Mouse (Mus musculus): ENCODE data around the gene Wbp1l. TPM values are rescaled to one million over a fixed set of nuclear protein-coding genes. Genes with fewer than 3 reads are reported as not detected.

Wbp1l gene
- polyA plus RNA-seq, 1 experiment from 2014 or later = 30.1 TPM

DNA sequence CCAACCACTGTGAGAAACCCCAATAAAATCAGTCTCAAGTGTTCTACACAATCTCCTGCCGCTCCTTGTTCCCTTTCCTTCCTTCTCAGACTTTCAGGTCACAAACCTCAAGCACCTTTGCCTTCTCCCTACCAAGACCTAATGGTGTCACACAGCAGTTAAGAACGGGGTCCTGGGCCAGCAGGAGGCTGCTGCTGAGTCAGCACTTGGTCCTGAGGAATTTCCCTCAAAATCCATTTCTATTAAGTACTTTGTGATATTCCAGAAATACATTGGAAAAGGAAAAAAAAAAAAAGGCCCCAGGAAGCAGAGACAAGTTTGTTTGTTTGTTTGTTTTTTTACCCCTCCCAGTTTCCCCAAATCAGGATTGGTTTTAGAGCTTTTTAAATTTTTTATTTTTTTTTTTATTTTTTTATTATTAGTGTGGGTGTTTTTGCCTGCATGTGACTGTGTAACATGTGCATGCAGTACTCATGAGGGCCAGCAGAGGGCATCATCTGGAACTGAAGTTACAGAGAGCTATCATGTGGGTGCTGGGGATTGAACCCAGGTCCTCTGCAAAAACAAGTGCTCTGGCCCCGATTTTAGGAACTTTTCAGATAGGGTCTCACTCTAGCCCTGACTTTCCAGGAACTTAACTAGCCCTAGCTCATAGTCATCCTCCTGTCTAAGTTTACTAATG lies 58.6 kb downstream of the Wbp1l start:
- ATAC-seq (replicated peaks; ENCODE audit: insufficient number of reproducible peaks, low FRiP score, low TSS enrichment, low read depth) (no peak), DNase-seq (ENCODE audit: low spot score) (no peak)
- Histone ChIP-seq H3K27me3 (ENCODE audit: control insufficient read depth, insufficient read depth, low read length) (no peaks in the 10 kb centered on the region), H3K27ac (replicated peaks; ENCODE audit: low read depth, low read length) (no peak overlapping the region), H3K4me1 (ENCODE audit: control insufficient read depth, insufficient read depth, low read length) (no peaks in the 10 kb centered on the region), H3K9me3 (replicated peaks; ENCODE audit: control insufficient read depth, low read length) (no peaks in the 10 kb centered on the region), H3K4me2 (ENCODE audit: low read depth, low read length) (no peak overlapping the region), H3K36me3 (replicated peaks; ENCODE audit: control insufficient read depth, insufficient read depth, low read depth, low read length) (peaks cover 21% of the 10 kb centered on the region), H3K4me3 (ENCODE audit: low read depth, low read length) (no peak overlapping the region), H3K9ac (replicated peaks; ENCODE audit: low read length) (no peak overlapping the region)
- WGBS = 89% methylated on average over 3 of the region's 3 CpGs

DNA sequence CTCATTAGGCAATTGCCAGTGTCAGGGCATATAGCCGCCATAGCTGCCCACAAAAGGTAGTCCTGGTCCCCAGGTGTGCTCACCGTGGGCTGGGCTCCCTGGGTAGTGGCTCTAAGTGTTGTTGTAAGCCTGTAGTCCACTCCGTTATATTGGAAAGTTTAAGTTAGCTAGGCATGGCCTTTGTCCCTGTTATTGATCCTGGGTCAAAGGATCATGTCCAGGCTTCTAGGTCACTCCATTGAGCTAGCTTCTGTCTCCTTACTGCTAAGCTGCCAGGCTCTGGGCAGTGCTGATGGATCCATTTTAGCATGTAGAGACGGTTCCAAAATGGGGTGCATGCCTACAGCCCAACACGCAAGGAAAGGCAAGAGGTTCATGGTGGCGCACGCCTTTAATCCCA lies 59.5 kb downstream of the Wbp1l start:
- DNase-seq (ENCODE audit: low spot score) (no peak), ATAC-seq (replicated peaks; ENCODE audit: insufficient number of reproducible peaks, low FRiP score, low TSS enrichment, low read depth) (no peak)
- Histone ChIP-seq H3K4me2 (ENCODE audit: low read depth, low read length) (no peak overlapping the region), H3K9me3 (replicated peaks; ENCODE audit: control insufficient read depth, low read length) (no peaks in the 10 kb centered on the region), H3K27me3 (ENCODE audit: control insufficient read depth, insufficient read depth, low read length) (no peaks in the 10 kb centered on the region), H3K9ac (replicated peaks; ENCODE audit: low read length) (no peak overlapping the region), H3K27ac (replicated peaks; ENCODE audit: low read depth, low read length) (no peak overlapping the region), H3K36me3 (replicated peaks; ENCODE audit: control insufficient read depth, insufficient read depth, low read depth, low read length) (peaks cover 21% of the 10 kb centered on the region), H3K4me1 (ENCODE audit: control insufficient read depth, insufficient read depth, low read length) (no peaks in the 10 kb centered on the region), H3K4me3 (ENCODE audit: low read depth, low read length) (no peak overlapping the region)
- 93% methylated on average over 7 of the region's 7 CpGs for whole genome bisulfite sequencing

DNA sequence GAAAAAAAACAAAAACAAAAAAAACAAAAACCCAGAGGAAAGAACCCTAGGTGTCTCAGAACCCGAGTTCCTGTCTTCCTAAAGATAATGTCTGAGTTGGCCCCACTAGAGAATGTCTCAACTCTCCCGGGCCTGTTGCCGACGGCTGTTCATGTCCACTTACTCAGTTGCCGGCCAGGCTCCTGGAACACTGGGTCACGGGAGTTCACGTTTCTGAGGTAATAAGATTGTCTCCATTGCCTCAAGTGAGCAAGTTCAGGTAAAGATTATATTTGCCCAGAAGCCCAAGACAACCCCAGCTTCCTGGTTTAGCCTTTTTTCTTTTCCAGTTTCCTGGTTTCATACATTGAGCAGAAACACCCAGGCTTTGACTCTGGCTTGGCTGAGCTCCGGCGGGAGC lies 60.0 kb downstream of the Wbp1l start:
- no peak overlapping the region for H3K9ac ChIP-seq (replicated peaks; ENCODE audit: low read length)
- peaks cover 17% of the 10 kb centered on the region for H3K36me3 ChIP-seq (replicated peaks; ENCODE audit: control insufficient read depth, insufficient read depth, low read depth, low read length)
- WGBS = 80% methylated on average over 9 of the region's 9 CpGs
- H3K4me2 ChIP-seq (ENCODE audit: low read depth, low read length) = no peak overlapping the region
- ATAC-seq (replicated peaks; ENCODE audit: insufficient number of reproducible peaks, low FRiP score, low TSS enrichment, low read depth) (no peak), DNase-seq (ENCODE audit: low spot score) (no peak)
- no peak overlapping the region for H3K4me3 ChIP-seq (ENCODE audit: low read depth, low read length)
- no peaks in the 10 kb centered on the region for H3K27me3 ChIP-seq (ENCODE audit: control insufficient read depth, insufficient read depth, low read length)
- no peaks in the 10 kb centered on the region for H3K4me1 ChIP-seq (ENCODE audit: control insufficient read depth, insufficient read depth, low read length)
- H3K27ac ChIP-seq (replicated peaks; ENCODE audit: low read depth, low read length) = no peak overlapping the region
- no peaks in the 10 kb centered on the region for H3K9me3 ChIP-seq (replicated peaks; ENCODE audit: control insufficient read depth, low read length)

DNA sequence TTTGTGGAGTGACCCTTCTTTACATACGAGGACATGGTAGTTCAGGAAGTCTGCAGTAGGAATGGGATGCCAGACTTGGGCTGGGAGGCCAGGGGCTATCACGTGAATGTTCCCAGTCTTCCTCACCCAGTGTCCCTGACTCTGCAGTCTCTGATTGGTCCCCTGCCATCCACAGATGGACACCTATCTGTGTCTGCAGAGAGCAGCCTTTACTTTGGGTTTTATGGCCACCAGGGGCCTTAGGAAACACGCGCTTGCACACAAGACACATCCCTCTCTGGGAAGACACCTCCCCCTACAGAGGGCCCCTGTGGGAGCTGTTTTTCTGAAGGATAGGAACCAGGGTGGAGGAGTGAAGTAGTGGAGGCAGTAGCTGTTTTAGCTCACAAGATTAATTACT lies 62.6 kb downstream of the Wbp1l start:
- Histone ChIP-seq H3K4me1 (ENCODE audit: control insufficient read depth, insufficient read depth, low read length) (no peaks in the 10 kb centered on the region), H3K9me3 (replicated peaks; ENCODE audit: control insufficient read depth, low read length) (no peaks in the 10 kb centered on the region)
- 72% methylated on average over 4 of the region's 4 CpGs for WGBS

GRCm38 (mm10) chr19:46662214-46662613 lies 63.3 kb downstream of the Wbp1l start:
- H3K4me1 ChIP-seq (ENCODE audit: control insufficient read depth, insufficient read depth, low read length) = no peaks in the 10 kb centered on the region
- H3K9ac ChIP-seq (replicated peaks; ENCODE audit: low read length) = no peak overlapping the region
- WGBS = 79% methylated on average over 8 of the region's 8 CpGs
- H3K4me3 ChIP-seq (ENCODE audit: low read depth, low read length) = no peak overlapping the region
- no peaks in the 10 kb centered on the region for H3K27me3 ChIP-seq (ENCODE audit: control insufficient read depth, insufficient read depth, low read length)
- H3K27ac ChIP-seq (replicated peaks; ENCODE audit: low read depth, low read length) = no peak overlapping the region
- DNase-seq (ENCODE audit: low spot score) (no peak), ATAC-seq (replicated peaks; ENCODE audit: insufficient number of reproducible peaks, low FRiP score, low TSS enrichment, low read depth) (no peak)
- H3K4me2 ChIP-seq (ENCODE audit: low read depth, low read length) = no peak overlapping the region
- no peaks in the 10 kb centered on the region for H3K36me3 ChIP-seq (replicated peaks; ENCODE audit: control insufficient read depth, insufficient read depth, low read depth, low read length)
- no peaks in the 10 kb centered on the region for H3K9me3 ChIP-seq (replicated peaks; ENCODE audit: control insufficient read depth, low read length)

More for the DNA sequence above, 62.6 kb downstream of the Wbp1l start:
- no peak overlapping the region for H3K4me3 ChIP-seq (ENCODE audit: low read depth, low read length)
- no peaks in the 10 kb centered on the region for H3K27me3 ChIP-seq (ENCODE audit: control insufficient read depth, insufficient read depth, low read length)
- no peak for DNase-seq (ENCODE audit: low spot score)
- no peak overlapping the region for H3K4me2 ChIP-seq (ENCODE audit: low read depth, low read length)
- peaks cover 4% of the 10 kb centered on the region for H3K36me3 ChIP-seq (replicated peaks; ENCODE audit: control insufficient read depth, insufficient read depth, low read depth, low read length)
- H3K9ac ChIP-seq (replicated peaks; ENCODE audit: low read length) = no peak overlapping the region
- H3K27ac ChIP-seq (replicated peaks; ENCODE audit: low read depth, low read length) = no peak overlapping the region
- no peak for ATAC-seq (replicated peaks; ENCODE audit: insufficient number of reproducible peaks, low FRiP score, low TSS enrichment, low read depth)

- no peak overlapping the region for H3K9ac ChIP-seq (replicated peaks; ENCODE audit: low read length)
- H3K4me2 ChIP-seq (ENCODE audit: low read depth, low read length) = no peak overlapping the region
- no peaks in the 10 kb centered on the region for H3K9me3 ChIP-seq (replicated peaks; ENCODE audit: control insufficient read depth, low read length)
- no peaks in the 10 kb centered on the region for H3K27me3 ChIP-seq (ENCODE audit: control insufficient read depth, insufficient read depth, low read length)
- DNase-seq (ENCODE audit: low spot score) = no peak
- no peaks in the 10 kb centered on the region for H3K36me3 ChIP-seq (replicated peaks; ENCODE audit: control insufficient read depth, insufficient read depth, low read depth, low read length)
- H3K4me1 ChIP-seq (ENCODE audit: control insufficient read depth, insufficient read depth, low read length) = no peaks in the 10 kb centered on the region
- 74% methylated on average over 6 of the region's 6 CpGs for WGBS
- ATAC-seq (replicated peaks; ENCODE audit: insufficient number of reproducible peaks, low FRiP score, low TSS enrichment, low read depth) = no peak
- no peak overlapping the region for H3K27ac ChIP-seq (replicated peaks; ENCODE audit: low read depth, low read length)
- H3K4me3 ChIP-seq (ENCODE audit: low read depth, low read length) = no peak overlapping the region
Observed at GRCm38 (mm10) chr19:46662784-46663183, 63.9 kb downstream of the Wbp1l start.

DNA sequence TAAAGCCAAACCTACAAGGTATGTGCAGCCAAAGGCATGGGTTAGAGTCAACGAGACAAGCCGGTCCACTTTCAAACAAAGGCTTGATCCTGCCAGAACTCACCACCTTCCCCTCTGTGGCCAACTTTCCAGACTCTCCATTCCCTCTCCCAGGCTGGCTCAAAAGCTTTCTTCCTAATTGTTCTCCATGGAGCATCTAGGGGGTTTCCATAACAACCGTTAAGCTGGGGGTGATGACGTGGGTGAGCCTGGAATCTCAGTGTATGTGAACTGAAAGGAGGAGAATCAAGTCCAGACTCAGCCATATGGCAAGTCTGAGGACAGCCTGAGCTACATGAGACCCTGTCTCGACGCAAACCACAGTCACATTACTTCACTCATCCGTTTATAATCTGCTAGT lies 66.6 kb downstream of the Wbp1l start:
- no peak overlapping the region for H3K27ac ChIP-seq (replicated peaks; ENCODE audit: low read depth, low read length)

GRCm38 (mm10) chr19:46667300-46667699 lies 68.4 kb downstream of the Wbp1l start:
- WGBS = 66% methylated on average over 11 of the region's 11 CpGs
- H3K27ac ChIP-seq (replicated peaks; ENCODE audit: low read depth, low read length) = no peak overlapping the region

More for the DNA sequence above, 66.6 kb downstream of the Wbp1l start:
- no peak overlapping the region for H3K4me3 ChIP-seq (ENCODE audit: low read depth, low read length)
- H3K36me3 ChIP-seq (replicated peaks; ENCODE audit: control insufficient read depth, insufficient read depth, low read depth, low read length) = no peaks in the 10 kb centered on the region
- no peaks in the 10 kb centered on the region for H3K9me3 ChIP-seq (replicated peaks; ENCODE audit: control insufficient read depth, low read length)
- peak; percentile 53 for DNase-seq (ENCODE audit: low spot score)
- ATAC-seq (replicated peaks; ENCODE audit: insufficient number of reproducible peaks, low FRiP score, low TSS enrichment, low read depth) = no peak
- H3K9ac ChIP-seq (replicated peaks; ENCODE audit: low read length) = no peak overlapping the region
- H3K27me3 ChIP-seq (ENCODE audit: control insufficient read depth, insufficient read depth, low read length) = no peaks in the 10 kb centered on the region
- H3K4me1 ChIP-seq (ENCODE audit: control insufficient read depth, insufficient read depth, low read length) = no peaks in the 10 kb centered on the region
- 61% methylated on average over 7 of the region's 7 CpGs for WGBS
- no peak overlapping the region for H3K4me2 ChIP-seq (ENCODE audit: low read depth, low read length)

More at GRCm38 (mm10) chr19:46667300-46667699, 68.4 kb downstream of the Wbp1l start:
- DNase-seq (ENCODE audit: low spot score) = no peak
- Histone ChIP-seq H3K4me3 (ENCODE audit: low read depth, low read length) (no peak overlapping the region), H3K9me3 (replicated peaks; ENCODE audit: control insufficient read depth, low read length) (no peaks in the 10 kb centered on the region), H3K27me3 (ENCODE audit: control insufficient read depth, insufficient read depth, low read length) (no peaks in the 10 kb centered on the region), H3K4me1 (ENCODE audit: control insufficient read depth, insufficient read depth, low read length) (no peaks in the 10 kb centered on the region), H3K9ac (replicated peaks; ENCODE audit: low read length) (no peak overlapping the region), H3K4me2 (ENCODE audit: low read depth, low read length) (no peak overlapping the region), H3K36me3 (replicated peaks; ENCODE audit: control insufficient read depth, insufficient read depth, low read depth, low read length) (no peaks in the 10 kb centered on the region)
- no peak for ATAC-seq (replicated peaks; ENCODE audit: insufficient number of reproducible peaks, low FRiP score, low TSS enrichment, low read depth)
